Mouse (Mus musculus) brain, embryonic 18.5 days (tissue): ENCODE measurements at regions not wholly inside any gene's neighbourhood (a gene's known extent, or its start where the extent isn't known, plus 50 kb on each side); places are given as distances from the start of the nearest gene placed in this dataset.

ENCODE experiments used
- DNase-seq: peaks from one replicate; pipeline ENCODE4 v3.0.0-alpha.2; 2012; ENCODE audit warnings: low read depth, low spot score

GRCm38 (mm10) chr17:9848559-9849357, 179.2 kb upstream of the Pabpc6 start:
- peak; percentile 56 for DNase-seq

GRCm38 (mm10) chr17:9845451-9846075, 176.0 kb upstream of the Pabpc6 start:
- no peak for DNase-seq

- no peak for DNase-seq
These were observed 171.6 kb upstream of the Pabpc6 start for GRCm38 (mm10) chr17:9841103-9841502.

DNA sequence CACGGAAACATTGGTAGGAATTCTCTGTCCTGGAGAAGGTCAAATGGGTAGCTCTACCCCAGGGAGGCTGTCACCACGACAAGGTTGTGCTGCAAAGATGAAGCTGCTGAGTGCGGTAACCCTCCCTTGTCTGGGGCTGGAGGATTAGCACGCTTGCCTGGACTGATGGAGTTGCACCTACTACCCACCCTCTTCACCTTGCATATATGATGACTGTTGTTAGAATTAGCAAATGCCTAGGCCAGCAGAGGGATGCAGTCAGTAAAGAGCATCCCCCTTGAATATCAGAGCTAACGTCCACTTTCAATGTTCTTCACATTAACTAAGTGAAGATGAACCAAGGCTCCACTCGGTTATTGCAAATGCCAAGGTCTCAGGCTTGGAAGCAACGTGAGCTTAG, 169.7 kb upstream of the Pabpc6 start:
- DNase-seq: no peak

GRCm38 (mm10) chr17:9836995-9837842, 167.7 kb upstream of the Pabpc6 start:
- no peak for DNase-seq

GRCm38 (mm10) chr17:9829895-9830294, 160.4 kb upstream of the Pabpc6 start:
- DNase-seq: no peak

GRCm38 (mm10) chr17:9821358-9821757, 151.8 kb upstream of the Pabpc6 start:
- DNase-seq: no peak

- no peak for DNase-seq
These were observed 147.5 kb upstream of the Pabpc6 start for GRCm38 (mm10) chr17:9817056-9817455.

DNA sequence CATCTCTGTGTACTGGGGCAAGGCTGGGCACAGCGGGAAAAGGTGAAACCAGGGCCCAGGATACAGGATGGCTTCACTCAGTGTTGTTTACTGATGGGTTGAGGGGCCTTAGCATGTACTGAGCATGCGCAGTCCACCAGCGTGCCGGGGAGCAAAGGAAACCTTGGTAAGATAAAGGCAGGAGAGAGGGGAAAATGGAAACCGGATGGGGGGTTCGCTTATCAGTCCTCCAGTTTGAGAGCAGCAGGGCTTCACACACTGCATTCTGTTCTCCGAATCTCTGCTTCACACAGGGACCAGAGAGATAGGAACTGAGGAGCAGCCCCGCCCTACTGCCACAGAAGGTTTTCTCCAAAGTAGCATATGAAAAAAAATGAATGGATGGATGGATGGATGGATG, 127.6 kb upstream of the Pabpc6 start:
- DNase-seq: no peak

DNA sequence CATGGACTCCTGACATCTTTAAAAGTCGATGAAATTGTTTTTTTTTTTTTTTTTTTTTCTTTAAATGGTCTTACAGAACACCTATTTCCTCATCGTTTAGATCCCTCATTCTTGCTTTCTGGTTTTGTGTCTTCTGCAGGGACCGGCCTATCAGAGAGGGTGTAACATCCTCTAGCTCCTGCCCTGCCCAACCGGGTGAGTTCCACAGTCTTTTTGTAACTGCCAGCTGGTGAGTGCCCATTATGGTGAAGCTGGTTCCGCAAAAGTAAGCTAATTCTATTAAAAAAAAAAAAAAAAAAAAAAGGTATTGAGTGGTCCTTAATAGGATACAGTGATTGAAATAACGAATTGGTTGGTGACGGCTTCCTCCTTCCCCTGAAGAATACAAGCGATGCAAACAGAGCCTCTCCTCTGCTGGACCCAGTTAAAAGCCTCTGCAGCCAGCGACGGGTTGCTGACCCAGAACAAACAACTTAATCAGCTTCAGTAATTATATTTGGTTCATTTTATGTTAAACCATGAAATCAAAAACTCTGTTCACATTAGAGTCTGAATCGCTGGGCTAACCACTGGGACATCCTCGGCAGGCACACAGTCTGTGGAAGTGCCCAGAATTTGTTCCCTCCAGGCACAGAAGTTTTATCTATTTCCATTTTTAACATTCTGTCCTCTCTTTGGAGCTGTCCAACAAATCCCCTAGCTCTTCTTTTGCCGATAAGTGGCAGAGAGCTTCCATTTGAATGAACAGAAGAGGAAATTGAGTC, 126.9 kb upstream of the Pabpc6 start:
- DNase-seq: no peak

- no peak for DNase-seq
These were observed 109.3 kb upstream of the Pabpc6 start for GRCm38 (mm10) chr17:9778866-9779265.

DNA sequence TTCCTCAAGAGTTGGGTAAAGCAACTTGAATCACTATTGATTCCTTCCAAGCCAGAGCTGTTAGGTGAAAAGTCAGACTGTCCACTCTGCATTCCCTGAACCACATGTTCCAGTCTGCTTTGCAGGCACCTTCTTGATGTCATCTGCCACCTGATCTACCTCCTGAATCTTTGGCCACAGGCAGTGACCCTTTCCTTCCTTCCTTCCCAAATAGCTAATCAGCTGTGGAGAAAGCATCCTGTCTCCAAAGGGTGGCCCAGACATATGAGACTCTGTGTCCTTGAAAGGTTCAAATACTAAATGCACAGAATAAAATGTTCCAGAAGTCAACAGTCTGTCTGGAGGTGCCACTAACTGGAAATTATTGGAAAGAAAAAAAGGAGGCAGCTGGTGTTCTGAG, 107.6 kb upstream of the Pabpc6 start:
- no peak for DNase-seq

GRCm38 (mm10) chr17:9776286-9777016, 106.9 kb upstream of the Pabpc6 start:
- peak; percentile 75 for DNase-seq

- peak; percentile 74 for DNase-seq
These were observed 106.2 kb upstream of the Pabpc6 start for GRCm38 (mm10) chr17:9775668-9776151.

DNA sequence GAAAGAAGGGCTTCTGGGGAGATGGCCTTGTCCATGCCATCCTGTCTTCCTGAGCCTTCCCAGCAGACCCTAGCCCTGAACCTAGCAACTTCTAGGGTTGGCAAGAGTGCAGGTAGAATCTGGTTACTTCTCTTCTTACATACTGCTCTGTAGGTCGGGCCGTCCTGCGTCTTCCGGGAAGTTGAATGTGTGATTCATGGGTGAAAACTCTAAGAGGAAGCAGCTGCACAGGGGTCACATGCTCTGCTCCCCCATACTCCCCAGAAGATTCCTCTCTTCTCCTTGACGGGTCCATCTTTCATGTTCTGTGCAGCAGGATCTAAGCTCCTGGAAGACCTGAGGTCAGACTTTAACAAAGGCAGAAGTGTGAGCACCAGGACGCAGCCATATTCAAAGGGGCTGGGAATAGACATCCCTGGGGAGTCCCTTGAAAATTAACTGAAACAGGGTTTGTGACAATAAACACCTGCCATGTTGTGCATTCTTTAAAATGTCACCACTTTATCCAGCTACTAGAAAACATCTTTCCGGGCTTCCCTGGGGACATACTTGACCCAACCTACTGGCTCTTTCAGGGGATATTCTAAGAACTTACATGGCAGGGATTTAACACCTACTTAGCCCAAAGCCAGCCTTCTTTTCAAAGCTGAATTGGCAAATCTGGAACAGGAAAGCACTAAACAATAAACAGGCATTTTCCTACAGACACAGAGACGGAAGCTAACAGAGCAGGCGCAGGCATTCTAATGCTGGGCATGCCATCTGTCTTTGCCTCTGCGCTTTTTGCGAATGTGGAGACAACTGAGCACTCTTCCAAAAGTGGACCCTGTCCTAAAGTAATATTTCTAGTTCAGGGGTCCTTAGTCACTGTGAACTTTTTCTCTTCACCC, 105.5 kb upstream of the Pabpc6 start:
- DNase-seq: no peak

DNA sequence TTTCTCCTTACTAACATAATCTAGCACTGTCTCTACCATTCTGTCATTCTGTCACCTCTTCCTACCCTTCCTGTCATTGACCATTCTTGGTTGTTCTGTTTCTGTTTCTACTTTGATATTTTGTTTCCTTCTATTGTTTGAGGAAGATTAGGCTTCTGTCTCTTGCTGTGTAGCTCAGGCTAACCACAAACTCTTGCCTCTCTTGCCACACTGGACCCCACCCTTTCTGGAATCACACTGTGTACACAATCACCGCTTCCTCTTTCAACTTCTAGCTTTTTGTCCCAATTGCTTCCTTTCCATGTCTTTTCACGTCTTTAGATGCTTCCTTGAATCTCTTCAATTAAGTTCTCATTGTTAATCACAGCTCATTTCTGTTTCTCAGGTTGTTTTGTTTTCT, 104.2 kb upstream of the Pabpc6 start:
- DNase-seq: no peak

GRCm38 (mm10) chr17:9768275-9768674, 98.8 kb upstream of the Pabpc6 start:
- no peak for DNase-seq

DNA sequence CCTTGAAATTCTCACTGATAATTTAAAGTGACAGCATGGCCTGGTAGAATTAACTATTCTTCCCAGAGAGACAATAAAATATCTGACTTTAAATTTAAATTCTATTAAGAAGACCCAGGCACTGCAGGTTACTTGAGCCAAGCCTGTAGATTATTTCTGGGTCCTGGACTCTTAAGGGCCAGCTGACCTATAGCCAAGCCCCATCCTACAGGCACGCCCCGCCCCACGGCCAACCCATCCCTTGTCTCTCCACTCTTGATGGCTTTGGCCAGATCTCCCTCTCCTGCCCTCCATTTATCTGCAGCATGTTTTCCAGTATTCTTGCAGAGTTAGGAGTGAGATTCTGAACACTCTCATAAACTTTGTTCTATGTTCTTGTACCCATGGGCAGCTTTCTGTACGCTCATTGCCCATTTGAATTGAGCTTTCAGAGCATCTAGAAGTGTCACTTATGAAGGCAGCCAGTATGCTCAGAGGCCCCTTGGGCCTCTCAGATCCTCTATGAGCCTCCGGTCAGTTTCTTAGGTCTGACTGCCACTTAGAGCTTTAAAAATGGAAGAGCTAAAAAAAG, 96.2 kb upstream of the Pabpc6 start:
- DNase-seq: no peak

GRCm38 (mm10) chr17:9764701-9765359, 95.3 kb upstream of the Pabpc6 start:
- peak; percentile 72 for DNase-seq
